Mouse (Mus musculus): ENCODE results near the gene Lrtm1.

DNA sequence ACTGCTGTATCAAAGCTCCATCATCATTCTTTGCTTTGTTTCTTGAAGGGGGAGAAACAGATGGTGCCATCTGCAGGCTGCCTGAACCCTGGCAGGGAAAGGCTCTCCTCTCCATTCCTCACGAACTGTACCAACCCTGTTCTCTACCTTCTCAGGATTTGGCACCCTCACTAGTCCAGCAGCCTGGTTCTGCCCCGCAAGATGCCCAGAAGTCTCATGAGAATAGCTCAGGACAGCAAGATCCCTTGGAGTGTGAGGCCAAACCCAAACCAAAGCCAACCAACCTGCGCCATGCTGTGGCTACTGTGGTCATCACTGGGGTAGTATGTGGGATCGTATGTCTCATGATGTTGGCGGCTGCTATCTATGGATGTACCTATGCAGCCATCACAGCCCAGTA, 9.3 kb downstream of the Lrtm1 start:
- TF ChIP-seq POLR2A (IDR thresholded peaks at IDR 0.05; ENCODE audit: control insufficient read depth, low read depth, low read length) (no peak), CTCF (IDR thresholded peaks at IDR 0.05; ENCODE audit: control insufficient read depth, insufficient read depth, insufficient replicate concordance, low read depth, low read length) (no peak)
